Mouse (Mus musculus) embryonic facial prominence, embryonic 11.5 days (tissue): ENCODE measurements around the gene Odc1. TPM values are rescaled to one million over a fixed set of nuclear protein-coding genes. Genes with fewer than 3 reads are reported as not detected.

ENCODE experiments used
- ATAC-seq: fragments of 200-750 bp; cut with Nextera tagmentation; replicated peaks from 2 replicates; pipeline ENCODE4 v1.8.0; 2017; ENCODE audit warnings: low read depth; ENCODE audit not compliant: insufficient number of reproducible peaks, low FRiP score, low TSS enrichment
- DNase-seq: peaks from one replicate; pipeline ENCODE4 v3.0.0-alpha.2; 2015; ENCODE audit warnings: low spot score
- H3K27ac ChIP-seq: fragments of 300-500 bp; sonication (generic); replicated peaks from 2 replicates; pipeline ENCODE4 v1.5.1; 2014; ENCODE audit warnings: mild to moderate bottlenecking, low read depth, low read length, control low read depth
- H3K27me3 ChIP-seq: fragments of 300-500 bp; sonication (generic); 2 replicates; pipeline ENCODE4 v1.6.1; 2014; ENCODE audit warnings: mild to moderate bottlenecking, low read length, moderate library complexity, mixed read lengths; ENCODE audit not compliant: control insufficient read depth, insufficient read depth
- H3K36me3 ChIP-seq: fragments of 300-500 bp; sonication (generic); replicated peaks from 2 replicates; pipeline ENCODE4 v1.6.1; 2014; ENCODE audit warnings: low read depth, mild to moderate bottlenecking, low read length, moderate library complexity, mixed read lengths; ENCODE audit not compliant: control insufficient read depth, insufficient read depth
- H3K4me1 ChIP-seq: fragments of 300-500 bp; sonication (generic); 2 replicates; pipeline ENCODE4 v1.6.1; 2014; ENCODE audit warnings: low read length, mixed read lengths; ENCODE audit not compliant: control insufficient read depth, insufficient read depth
- H3K4me2 ChIP-seq: fragments of 300-500 bp; sonication (generic); 2 replicates; pipeline ENCODE4 v1.6.1; 2014; ENCODE audit warnings: low read depth, mild to moderate bottlenecking, control low read depth, low read length, moderate library complexity
- H3K4me3 ChIP-seq: fragments of 300-500 bp; sonication (generic); 2 replicates; pipeline ENCODE4 v1.5.1; 2014; ENCODE audit warnings: low read depth, low read length, control low read depth
- H3K9ac ChIP-seq: fragments of 300-500 bp; sonication (generic); replicated peaks from 2 replicates; pipeline ENCODE4 v1.6.1; 2014; ENCODE audit warnings: mild to moderate bottlenecking, control low read depth, low read length
- H3K9me3 ChIP-seq: fragments of 300-500 bp; sonication (generic); replicated peaks from 2 replicates; pipeline ENCODE4 v1.6.1; 2016; ENCODE audit warnings: mild to moderate bottlenecking, low read length, inconsistent platforms, mixed read lengths; ENCODE audit not compliant: control insufficient read depth
- WGBS: fragments of 180-500 bp; shearing (Covaris S2); extraction: QIAGEN DNeasy Blood & Tissue Kit; methylation state at CpG from one replicate; pipeline ENCODE4 v1.1.7; 2014; 5-methylcytosine and 5-hydroxymethylcytosine counted together
- polyA plus RNA-seq: library from polyadenylated mRNA; unstranded; fragments of >200 nt; fragmentation: Nextera tagmentation; extraction: Ambion mirVana; gene quantifications from 2 replicates; pipeline ENCODE4 v1.2.1, GENCODE M21; 2014

The Odc1 gene
- polyA plus RNA-seq, 1 experiment from 2014 or later, result 312 TPM

DNA sequence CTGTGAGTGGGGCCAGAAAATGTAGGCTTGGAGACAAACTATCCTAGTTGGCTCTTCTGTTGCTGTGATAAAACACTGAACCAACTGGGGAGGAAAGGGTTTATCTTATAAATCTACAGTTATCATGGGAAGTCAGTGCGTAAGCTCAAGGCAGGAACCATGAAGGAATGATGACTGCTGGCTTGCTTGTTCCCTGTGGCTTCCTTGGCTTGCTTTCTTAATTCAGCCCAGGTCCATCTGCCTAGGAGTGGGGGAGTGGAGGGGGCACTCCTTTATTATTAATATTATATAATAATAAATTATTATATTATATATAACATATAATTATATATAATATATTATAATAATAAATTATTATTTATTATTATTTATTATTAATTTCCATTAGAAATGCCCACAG lies 17.8 kb downstream of the Odc1 start:
- H3K9ac ChIP-seq, result no peak overlapping the region
- H3K4me1 ChIP-seq, result no peaks in the 10 kb centered on the region
- H3K27ac ChIP-seq, result no peak overlapping the region
- WGBS, result 80% methylated on average over 1 of the region's 1 CpGs
- H3K4me2 ChIP-seq, result no peak overlapping the region
- DNase-seq (no peak), ATAC-seq (no peak)
- H3K4me3 ChIP-seq, result no peak overlapping the region
- H3K27me3 ChIP-seq, result no peaks in the 10 kb centered on the region
- no peaks in the 10 kb centered on the region for H3K9me3 ChIP-seq
- no peaks in the 10 kb centered on the region for H3K36me3 ChIP-seq

DNA sequence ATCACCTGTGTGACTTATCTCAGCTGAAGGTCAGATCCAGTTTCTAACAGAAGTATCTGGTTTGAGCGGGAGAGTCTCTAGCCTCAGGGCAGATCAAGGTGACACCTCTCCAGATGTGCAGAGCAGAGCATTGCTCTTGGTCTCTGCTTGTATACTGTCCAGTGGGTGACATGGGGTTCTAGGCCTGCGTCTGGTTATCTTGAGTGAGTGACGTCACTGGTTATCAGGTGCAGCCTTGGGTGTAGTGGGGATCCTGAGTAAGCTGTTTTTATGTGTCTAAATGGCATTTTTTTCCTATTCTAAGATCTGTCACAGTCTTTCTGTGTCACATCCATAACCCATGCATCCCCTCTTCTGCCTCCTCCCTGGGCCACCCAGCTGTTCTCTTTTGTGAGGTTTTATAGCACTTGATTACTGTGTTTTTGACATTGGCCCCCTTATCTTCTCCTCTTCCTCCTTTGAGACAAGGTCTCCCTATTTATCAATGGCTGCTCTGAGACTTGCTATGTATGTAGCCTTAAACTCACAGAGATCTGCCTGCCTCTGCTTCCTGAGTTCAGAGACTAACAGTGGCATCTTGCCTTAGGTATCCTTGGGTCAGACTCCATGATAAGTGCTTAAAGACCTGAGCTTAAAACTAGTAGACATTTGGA lies 20.9 kb downstream of the Odc1 start:
- Histone ChIP-seq H3K4me2 (no peak overlapping the region), H3K36me3 (no peaks in the 10 kb centered on the region), H3K27ac (no peak overlapping the region), H3K9ac (no peak overlapping the region), H3K4me1 (no peaks in the 10 kb centered on the region), H3K4me3 (no peak overlapping the region), H3K27me3 (no peaks in the 10 kb centered on the region), H3K9me3 (no peaks in the 10 kb centered on the region)
- DNase-seq (no peak), ATAC-seq (no peak)
- WGBS, result 74% methylated on average over 3 of the region's 3 CpGs

DNA sequence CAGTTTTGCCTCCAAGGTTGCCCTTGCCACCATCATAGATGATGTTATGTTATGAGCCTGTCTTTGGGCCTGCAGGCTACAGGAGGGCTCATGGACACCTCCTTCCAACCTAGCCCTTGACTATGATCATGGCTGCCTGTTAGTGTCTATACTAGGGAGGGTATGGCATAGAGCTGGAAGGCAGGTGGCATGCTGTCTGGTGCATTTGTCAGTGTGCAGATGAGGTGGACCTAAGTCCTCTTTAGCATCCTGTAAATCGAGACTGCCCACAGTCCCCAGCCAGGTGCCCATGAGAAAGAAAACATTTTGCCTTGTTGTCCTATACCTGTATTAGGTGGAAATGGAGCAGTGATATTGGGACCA lies 21.4 kb downstream of the Odc1 start:
- no peak overlapping the region for H3K4me2 ChIP-seq
- H3K4me3 ChIP-seq, result no peak overlapping the region
- no peak for ATAC-seq
- WGBS, result 82% methylated on average over 1 of the region's 1 CpGs
- no peak overlapping the region for H3K27ac ChIP-seq
- H3K36me3 ChIP-seq, result no peaks in the 10 kb centered on the region
- H3K9me3 ChIP-seq, result no peaks in the 10 kb centered on the region
- DNase-seq, result no peak
- H3K27me3 ChIP-seq, result no peaks in the 10 kb centered on the region
- no peak overlapping the region for H3K9ac ChIP-seq
- H3K4me1 ChIP-seq, result no peaks in the 10 kb centered on the region

DNA sequence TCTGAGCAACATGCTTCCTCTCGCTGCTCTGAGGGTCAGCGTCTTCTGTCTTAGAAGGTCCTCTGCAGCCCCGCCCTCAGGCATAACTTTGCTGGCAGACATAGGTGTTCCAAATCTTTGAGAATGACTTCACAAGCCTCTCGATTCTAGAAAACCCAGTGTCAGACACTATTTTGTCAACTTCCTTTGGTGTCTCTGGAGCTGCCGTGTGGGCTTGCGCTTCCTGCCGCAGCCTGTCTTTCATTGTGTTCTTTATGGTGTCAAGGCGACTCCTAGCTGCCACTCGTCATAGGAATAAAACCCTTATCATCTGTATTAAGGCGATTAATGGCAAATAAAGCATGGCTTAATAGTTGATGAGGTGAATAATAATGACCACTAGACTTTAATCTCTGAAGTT lies 24.0 kb downstream of the Odc1 start:
- WGBS, result 90% methylated on average over 10 of the region's 10 CpGs
- H3K4me2 ChIP-seq, result no peak overlapping the region

DNA sequence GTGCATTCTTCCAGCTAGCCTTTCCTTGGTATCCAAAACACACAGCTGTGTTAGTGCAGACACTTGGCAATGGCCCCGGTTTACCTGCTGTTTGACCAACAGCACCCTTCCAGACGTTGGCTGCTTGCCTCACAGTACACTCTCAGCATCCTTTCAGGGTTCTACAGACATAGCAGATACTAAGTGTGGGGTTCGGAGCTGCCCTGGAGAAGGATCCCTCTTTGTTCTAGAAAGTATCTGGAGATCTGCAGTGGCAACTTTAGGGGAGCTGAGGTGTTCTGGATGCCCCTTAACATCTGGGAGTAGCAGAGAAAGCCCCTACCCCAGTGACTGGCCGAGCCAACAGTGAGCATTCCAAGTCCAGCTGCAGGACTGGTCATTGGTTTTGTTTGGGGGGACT lies 30.0 kb downstream of the Odc1 start:
- no peak overlapping the region for H3K27ac ChIP-seq
- no peak overlapping the region for H3K4me3 ChIP-seq
- ATAC-seq (no peak), DNase-seq (no peak)
- no peak overlapping the region for H3K9ac ChIP-seq
- H3K4me2 ChIP-seq, result no peak overlapping the region
- H3K4me1 ChIP-seq, result peaks cover 3% of the 10 kb centered on the region; the same call in 1 of the 2 replicates
- H3K9me3 ChIP-seq, result no peaks in the 10 kb centered on the region
- WGBS, result 85% methylated on average over 4 of the region's 4 CpGs
- H3K27me3 ChIP-seq, result no peaks in the 10 kb centered on the region
- H3K36me3 ChIP-seq, result no peaks in the 10 kb centered on the region

More for the DNA sequence above, 24.0 kb downstream of the Odc1 start:
- no peaks in the 10 kb centered on the region for H3K9me3 ChIP-seq
- no peak overlapping the region for H3K9ac ChIP-seq
- H3K4me1 ChIP-seq, result no peaks in the 10 kb centered on the region
- H3K36me3 ChIP-seq, result no peaks in the 10 kb centered on the region
- no peak for ATAC-seq
- H3K4me3 ChIP-seq, result no peak overlapping the region
- no peaks in the 10 kb centered on the region for H3K27me3 ChIP-seq
- H3K27ac ChIP-seq, result no peak overlapping the region
- DNase-seq, result no peak

DNA sequence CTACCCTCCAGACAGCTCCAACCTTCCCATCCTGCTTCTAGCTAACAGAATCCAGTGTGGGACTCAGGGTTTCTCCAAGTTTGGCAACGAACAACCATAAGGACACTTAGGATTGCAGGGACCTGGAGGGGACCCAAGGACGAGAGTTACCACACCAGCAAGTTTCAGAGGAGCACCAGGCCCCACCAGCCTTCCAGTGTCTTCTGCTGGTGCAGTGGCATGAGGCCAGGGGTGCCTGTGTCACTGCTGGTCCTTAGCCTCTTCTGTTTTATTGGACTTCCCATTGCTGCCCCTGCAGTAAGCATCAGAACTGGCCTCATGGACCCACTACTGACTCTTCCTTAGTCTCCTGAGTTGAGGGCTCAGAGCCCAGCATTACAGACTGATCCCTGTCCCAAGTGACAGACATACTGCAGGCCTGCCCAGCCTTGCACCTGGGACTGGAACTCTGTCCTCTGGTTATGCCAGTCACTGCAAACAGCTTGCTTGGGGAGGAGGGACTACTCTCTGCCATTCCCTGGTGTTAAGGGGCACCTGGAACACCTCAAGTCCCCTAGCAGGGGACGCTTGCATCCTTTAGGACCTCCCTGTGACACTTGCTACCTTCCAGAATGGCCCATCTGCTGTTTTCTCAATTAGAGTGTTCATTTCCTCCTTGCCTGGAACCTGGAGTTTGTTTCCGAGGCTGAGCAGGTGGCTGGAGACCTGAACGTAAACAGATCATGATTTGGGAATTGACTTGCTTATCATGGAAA lies 30.7 kb downstream of the Odc1 start:
- Histone ChIP-seq H3K36me3 (no peaks in the 10 kb centered on the region), H3K9me3 (no peaks in the 10 kb centered on the region), H3K27ac (no peak overlapping the region), H3K4me2 (no peak overlapping the region), H3K4me1 (peaks cover 3% of the 10 kb centered on the region; the same call in 1 of the 2 replicates), H3K4me3 (no peak overlapping the region), H3K9ac (no peak overlapping the region), H3K27me3 (no peaks in the 10 kb centered on the region)
- WGBS, result 59% methylated on average over 5 of the region's 5 CpGs
- ATAC-seq (no peak), DNase-seq (no peak)

DNA sequence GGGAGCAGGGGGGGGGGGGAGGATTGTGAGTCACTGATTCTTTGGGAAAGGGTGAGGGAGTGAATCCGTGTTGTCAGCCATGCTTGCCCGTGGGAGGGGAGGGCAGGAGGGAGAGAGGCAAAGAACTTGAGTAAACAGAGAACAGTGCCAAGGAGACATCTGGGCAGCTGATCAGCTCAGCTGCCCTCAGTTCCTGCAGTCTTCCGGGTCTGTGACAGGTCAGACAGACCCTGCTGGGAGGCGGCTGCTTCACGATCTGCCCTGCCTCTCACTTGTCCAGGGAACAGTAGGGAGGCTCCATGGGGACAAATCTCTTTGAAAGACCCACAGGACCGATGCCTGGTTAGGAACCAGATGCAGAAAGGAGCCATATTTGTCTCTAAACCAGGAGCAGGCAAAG lies 31.4 kb downstream of the Odc1 start:
- H3K36me3 ChIP-seq, result no peaks in the 10 kb centered on the region
- no peak for DNase-seq
- H3K4me2 ChIP-seq, result no peak overlapping the region
- no peak overlapping the region for H3K9ac ChIP-seq
- no peak for ATAC-seq
- 10% methylated on average over 6 of the region's 6 CpGs for WGBS
- peaks cover 3% of the 10 kb centered on the region; the same call in 1 of the 2 replicates for H3K4me1 ChIP-seq
- H3K4me3 ChIP-seq, result no peak overlapping the region
- no peaks in the 10 kb centered on the region for H3K27me3 ChIP-seq
- no peak overlapping the region for H3K27ac ChIP-seq
- no peaks in the 10 kb centered on the region for H3K9me3 ChIP-seq

DNA sequence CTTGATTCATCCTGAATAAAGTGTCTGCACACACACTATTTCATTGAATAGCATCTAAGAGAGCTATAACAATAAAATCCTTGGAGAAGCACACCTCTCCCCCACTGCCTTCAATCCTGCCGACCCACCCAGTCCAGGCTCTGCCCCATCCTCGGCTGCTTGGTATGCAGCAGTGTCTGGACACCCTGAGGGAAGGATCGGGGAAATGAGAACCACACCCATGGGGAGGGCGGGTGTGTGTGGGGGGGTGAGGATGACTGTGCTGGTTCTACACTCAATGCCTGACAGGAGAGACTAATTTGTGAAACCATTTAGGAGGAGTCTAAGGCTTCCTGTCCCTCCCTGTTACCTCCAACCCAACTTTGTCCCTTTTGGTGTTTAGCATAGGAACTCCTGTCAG lies 34.0 kb downstream of the Odc1 start:
- Histone ChIP-seq H3K36me3 (no peaks in the 10 kb centered on the region), H3K27ac (no peak overlapping the region), H3K9ac (no peak overlapping the region), H3K9me3 (no peaks in the 10 kb centered on the region), H3K27me3 (no peaks in the 10 kb centered on the region), H3K4me2 (no peak overlapping the region), H3K4me1 (peaks cover 3% of the 10 kb centered on the region; the same call in 1 of the 2 replicates), H3K4me3 (no peak overlapping the region)
- no peak for ATAC-seq
- 41% methylated on average over 4 of the region's 4 CpGs for WGBS
- DNase-seq, result no peak
